Mouse (Mus musculus): ENCODE measurements at regions not wholly inside any gene's neighbourhood (a gene's known extent, or its start where the extent isn't known, plus 50 kb on each side); places are given as distances from the start of the nearest gene placed in this dataset.
"Not testable (repeated sequence)": the region's sequence is repeated elsewhere in the genome, so short reads cannot be mapped to it uniquely, and the experiment has no call there.

- peak in 1 of 2 experiments; percentile 15 for DNase-seq (ENCODE audit: low spot score in 2 of 2)
These were observed 982.1 kb downstream of the 4930447A16Rik start for GRCm38 (mm10) chr15:38407476-38407875.

DNA sequence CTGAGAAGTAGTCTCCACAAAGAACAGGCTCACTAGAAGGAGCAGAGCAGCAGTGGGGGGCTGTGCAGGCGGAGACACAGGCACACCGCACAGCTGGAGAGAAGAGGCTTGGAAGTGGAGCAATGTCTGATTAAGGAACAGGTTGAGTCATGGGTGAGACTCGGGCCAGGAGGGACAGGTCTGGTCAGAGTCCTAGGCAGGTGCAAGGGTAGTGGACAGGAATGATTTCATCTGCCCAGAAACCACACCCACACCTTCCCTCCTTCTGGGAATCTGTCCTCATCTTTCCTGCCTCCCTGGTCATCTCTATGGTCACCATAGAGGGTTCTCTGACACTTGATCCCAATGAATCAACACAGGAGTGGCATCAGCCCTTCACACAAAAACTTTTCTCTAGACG, 983.8 kb downstream of the 4930447A16Rik start:
- DNase-seq (ENCODE audit: low spot score in 2 of 2) = no peak

DNA sequence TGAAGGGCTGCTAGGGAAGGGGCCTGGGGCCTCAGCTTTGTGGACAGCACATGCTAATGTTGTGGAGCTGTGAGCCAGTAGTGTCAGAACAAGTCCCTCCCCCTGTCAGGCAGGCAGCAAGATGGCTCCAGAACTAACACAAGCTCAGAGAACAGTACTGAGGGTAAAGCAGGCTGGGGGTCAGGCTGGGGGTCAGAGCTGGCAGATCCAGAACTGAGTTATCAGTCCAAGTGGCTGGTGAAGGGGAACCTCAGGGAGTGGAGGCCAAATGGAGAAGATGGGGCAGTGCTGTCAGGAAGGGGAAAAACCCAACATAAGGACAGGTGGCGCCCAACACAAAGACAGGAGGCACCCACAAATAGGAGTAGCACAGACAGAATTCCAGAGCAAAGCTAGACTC, 985.1 kb downstream of the 4930447A16Rik start:
- no peak for DNase-seq (ENCODE audit: low spot score in 2 of 2)

GRCm38 (mm10) chr15:38412481-38412880, 987.1 kb downstream of the 4930447A16Rik start:
- DNase-seq (ENCODE audit: low spot score in 2 of 2) = no peak

- DNase-seq (ENCODE audit: low spot score in 2 of 2) = no peak
These were observed 988.0 kb downstream of the 4930447A16Rik start for GRCm38 (mm10) chr15:38413329-38413728.

DNA sequence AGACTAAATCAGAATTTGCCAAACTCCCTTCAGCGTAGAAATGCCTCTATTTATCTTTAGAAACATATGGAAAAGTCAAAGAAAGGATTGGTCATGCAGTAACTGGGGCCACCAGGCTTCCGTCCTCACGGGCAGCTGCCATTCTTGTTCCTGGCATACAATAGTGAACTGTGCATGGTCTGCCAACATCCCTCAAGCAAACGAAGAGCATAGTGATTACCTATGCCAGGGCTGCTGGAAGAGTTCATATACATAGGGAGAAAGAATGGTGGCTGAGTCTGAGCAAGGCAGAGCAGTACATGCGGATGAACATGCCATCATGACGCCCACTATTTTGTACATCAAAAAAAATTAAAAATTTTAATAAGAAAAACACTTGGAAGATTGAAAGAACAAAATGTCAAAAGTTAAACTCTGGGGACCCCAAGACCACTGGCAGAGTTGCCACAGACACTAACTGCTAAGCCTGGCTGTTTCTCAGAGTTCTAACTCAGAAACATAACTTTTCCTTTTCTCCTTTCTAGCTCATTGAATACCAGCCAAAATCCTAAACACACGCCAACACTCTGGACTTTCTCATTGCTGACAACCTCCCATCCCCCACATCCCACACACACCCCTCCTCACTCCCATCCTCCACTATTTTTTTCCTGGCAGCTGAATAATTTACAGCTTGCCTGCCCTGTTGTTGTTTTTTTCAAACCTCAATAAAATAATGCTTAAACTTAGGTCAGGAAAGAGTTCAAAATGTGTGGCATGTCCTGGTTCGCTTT, 989.1 kb downstream of the 4930447A16Rik start:
- no peak for DNase-seq (ENCODE audit: low spot score in 2 of 2)

GRCm38 (mm10) chr15:38415091-38415486, 989.7 kb downstream of the 4930447A16Rik start:
- no peak for DNase-seq (ENCODE audit: low spot score in 2 of 2)

DNA sequence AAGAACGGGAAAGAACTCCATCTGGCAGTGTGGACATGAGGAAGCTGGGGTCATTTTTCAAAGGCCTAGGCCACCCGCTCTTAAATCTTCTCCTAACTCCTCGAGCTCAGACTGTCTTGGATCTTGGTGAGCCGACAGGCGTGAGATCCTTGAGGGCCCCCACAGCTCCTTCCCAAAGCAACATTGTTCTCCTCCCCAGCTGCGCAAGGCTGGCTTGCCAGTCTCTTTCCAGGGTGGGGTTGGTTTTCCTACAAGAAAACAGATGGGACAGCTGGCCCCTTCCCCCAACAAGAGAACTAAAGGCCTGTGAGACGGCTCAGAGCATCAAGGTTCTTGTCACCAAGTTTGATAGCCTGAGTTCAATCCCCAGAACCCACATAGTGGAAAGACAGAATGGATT, 994.3 kb downstream of the 4930447A16Rik start:
- DNase-seq (ENCODE audit: low spot score in 2 of 2) = no peak

DNA sequence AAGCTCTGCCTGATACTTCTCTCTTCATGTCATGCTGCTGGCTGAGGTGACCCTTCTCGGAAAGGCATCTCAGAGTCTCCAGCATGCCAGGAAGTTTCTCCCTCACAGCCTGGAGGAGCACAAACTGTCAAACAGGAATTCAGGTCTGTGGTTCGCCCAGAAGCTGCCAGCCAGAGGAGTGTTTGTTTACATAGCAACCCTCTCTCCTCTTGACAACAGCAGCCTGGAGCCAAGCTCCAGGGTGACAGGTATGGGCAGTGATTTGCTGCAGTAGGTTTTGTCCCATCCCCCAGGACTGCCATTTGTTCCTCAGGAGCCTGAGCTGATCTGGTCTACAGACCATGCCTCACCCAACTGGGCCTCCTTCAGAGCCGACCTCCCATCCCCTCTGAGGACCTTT, 995.4 kb downstream of the 4930447A16Rik start:
- no peak for DNase-seq (ENCODE audit: low spot score in 2 of 2)

GRCm38 (mm10) chr15:38422741-38423140, 997.4 kb downstream of the 4930447A16Rik start:
- no peak for DNase-seq (ENCODE audit: low spot score in 2 of 2)

- no peak for DNase-seq (ENCODE audit: low spot score in 2 of 2)
These were observed 1000.2 kb downstream of the 4930447A16Rik start for GRCm38 (mm10) chr15:38425506-38425905.

GRCm38 (mm10) chr15:38427966-38428365, 1002.6 kb downstream of the 4930447A16Rik start:
- DNase-seq (ENCODE audit: low spot score in 2 of 2) = no peak

- DNase-seq (ENCODE audit: low spot score in 2 of 2) = no peak
These were observed 1006.3 kb downstream of the 4930447A16Rik start for GRCm38 (mm10) chr15:38431668-38432067.

- DNase-seq (ENCODE audit: low spot score in 2 of 2) = no peak
These were observed 1008.0 kb downstream of the 4930447A16Rik start for GRCm38 (mm10) chr15:38433386-38433785.

DNA sequence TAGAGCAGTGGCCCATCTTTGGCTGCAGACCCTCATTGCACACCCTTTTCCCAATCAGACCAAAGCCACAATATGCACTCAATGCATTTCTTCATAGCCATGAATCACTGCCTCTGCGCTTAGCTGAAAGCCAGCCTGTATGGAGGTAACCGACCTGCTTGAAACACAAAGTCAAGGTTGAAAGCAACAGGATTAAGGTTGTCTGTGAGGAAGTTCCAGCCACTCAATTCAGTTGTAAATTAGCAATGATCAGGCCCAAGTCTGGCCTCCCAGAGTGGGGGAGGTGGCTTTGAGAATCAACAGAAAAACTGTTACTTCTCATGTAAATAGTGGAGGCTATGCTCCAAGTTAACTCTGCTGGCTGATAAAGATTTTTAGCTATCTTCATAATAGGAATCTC, 1008.9 kb downstream of the 4930447A16Rik start:
- DNase-seq (ENCODE audit: low spot score in 2 of 2) = not testable (repeated sequence)
